Mouse (Mus musculus) lung, postnatal 14 days (tissue): Measurements from ENCODE around the gene Triobp.

ENCODE experiments used
- DNase-seq: peaks from one replicate; pipeline ENCODE4 v3.0.0; 2021

Triobp gene

DNA sequence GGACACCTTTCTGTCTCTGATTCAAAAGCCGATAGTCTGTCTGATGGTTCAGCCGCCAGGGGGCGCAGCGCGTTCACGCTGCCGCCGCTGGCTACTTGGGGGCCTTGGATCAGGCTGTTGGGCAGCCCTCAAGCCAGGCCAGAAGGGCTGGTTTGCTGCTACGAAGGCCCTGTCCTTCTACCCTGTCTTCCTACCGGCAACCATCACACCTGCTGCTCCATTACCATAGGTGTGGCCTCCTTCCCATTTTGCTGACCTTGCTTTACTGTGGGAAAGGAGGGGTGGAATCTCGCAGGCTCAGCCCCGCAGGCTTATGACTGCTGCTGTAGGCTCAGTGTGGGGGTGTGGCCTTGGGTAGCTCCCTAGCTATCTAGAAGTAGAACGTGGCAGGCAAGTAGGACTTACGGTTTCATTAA, 90.4 kb downstream of the Triobp start:
- peak; percentile 85 for DNase-seq

DNA sequence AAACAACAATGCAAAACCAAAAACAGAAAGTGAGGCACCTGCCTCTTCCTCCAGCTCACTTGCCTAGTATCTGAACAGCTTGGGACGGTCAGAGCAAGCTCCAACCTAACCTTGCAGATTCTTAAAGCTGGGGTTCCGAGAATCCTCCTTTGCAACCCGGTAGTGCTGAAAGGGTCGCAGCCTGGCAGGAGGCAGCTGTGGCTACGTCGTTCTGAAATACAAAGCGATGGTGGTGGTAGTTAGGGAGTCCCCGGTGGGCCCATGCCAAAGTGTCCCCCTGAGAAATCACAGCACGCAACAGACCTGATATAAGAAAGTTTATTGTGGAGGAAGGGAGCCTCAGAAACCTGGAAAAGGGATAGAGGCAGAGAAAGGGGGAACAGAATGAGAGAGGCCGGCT, 90.8 kb downstream of the Triobp start:
- DNase-seq: no peak

DNA sequence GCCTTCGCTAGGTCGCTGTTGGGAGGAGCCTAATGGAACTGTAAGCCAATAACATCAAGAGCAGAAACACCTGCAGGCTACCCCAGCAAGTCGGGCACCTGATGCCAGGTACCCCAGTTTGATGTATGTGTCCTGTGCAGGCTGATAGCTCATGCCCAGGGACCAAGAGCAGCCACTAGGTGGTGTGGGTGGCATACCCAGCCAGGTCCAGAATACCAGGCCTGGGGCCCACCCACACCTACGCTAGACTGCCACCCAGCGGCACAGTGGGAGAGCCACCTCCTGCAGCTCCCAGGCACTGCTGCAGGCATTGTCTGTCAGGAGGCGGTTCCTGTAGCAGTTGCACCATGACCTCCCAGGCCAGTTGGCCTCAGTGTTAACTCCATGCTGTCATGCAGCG, 91.3 kb downstream of the Triobp start:
- DNase-seq: peak; percentile 90

DNA sequence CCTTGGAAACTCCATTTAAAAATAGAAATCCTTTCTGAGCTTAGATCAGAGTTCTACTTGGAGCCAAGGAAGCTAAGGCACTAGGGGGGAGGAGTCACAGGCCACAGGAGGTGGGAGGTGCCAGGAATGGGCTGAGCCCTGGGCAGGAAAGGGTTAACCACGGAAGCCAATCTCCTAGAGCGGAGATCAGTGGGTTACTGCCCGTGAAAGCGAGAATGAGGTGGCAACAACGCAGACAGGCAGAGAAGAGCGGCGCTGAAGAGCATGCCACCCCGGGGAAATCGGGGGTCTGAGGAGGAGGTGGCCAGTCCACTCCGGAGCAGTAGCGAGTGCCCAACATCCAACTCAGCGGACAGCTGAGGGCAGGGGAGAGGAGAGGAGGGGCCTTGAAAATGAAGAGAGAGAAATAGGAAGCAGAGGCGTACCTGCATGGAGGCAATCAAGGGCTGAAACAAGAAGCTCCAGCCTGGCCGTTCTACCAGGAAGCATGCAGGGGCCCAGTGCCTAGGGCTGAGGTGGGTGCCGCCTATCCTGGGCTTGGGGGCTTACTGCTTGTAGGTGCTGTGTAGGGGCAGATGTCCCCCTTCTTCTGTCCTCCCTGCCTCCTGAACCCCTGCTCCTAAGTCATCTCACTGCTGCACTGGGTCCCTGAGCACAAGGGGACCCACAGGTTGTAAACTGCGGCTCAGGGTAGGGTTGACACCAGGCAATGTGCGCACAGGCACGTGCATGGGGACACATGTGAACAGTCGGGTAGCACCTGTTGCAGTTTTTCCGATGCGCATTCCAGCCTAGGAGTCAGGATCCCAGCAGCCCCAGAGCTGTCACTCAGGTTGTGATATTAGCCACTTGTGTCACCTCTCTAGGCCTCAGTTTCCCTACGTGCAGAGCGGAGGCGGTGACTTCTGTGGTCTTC, 93.2 kb downstream of the Triobp start:
- no peak for DNase-seq

DNA sequence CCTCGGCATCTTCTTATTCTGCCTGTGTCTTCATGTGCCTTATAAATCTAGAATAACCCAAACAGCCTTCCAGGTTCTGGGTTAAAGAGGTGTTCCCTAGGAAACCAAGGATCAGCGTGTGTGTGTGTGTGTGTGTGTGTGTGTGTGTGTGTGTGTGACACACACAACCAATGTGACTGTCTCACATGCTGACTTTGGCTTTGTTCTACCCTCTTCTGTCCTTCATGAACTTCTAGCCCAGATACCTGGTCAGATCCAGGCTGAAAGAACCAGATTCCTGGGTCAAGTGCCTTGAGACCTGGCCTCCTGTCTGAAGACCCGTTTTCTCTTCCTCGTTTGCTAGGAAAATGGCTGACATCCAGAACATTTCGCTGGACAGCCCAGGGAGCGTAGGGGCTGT, 94.1 kb downstream of the Triobp start, which contains the start of gene Galr3:
TSS of gene Galr3 (plus strand) at position 301 of the 400 bp plus-strand sequence.
- DNase-seq: no peak

DNA sequence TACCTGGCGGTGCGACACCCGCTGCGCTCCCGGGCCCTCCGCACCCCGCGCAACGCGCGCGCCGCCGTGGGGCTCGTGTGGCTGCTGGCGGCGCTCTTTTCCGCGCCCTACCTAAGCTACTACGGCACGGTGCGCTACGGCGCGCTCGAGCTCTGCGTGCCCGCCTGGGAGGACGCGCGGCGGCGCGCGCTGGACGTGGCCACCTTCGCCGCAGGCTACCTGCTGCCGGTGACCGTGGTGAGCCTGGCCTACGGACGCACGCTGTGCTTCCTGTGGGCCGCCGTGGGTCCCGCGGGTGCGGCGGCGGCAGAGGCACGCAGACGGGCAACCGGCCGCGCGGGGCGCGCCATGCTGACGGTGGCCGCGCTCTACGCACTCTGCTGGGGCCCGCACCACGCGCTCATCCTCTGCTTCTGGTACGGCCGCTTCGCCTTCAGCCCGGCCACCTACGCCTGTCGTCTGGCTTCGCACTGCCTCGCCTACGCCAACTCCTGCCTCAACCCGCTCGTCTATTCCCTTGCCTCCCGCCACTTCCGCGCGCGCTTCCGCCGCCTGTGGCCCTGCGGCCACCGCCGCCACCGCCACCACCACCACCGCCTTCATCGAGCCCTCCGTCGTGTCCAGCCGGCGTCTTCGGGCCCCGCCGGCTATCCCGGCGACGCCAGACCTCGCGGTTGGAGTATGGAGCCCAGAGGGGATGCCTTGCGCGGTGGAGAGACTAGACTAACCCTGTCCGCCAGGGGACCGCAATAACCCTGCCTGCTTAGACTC, 95.4 kb downstream of the Triobp start:
- no peak for DNase-seq

- DNase-seq: no peak
Measured at GRCm38 (mm10) chr15:79044837-79045236, 97.3 kb downstream of the Triobp start.

DNA sequence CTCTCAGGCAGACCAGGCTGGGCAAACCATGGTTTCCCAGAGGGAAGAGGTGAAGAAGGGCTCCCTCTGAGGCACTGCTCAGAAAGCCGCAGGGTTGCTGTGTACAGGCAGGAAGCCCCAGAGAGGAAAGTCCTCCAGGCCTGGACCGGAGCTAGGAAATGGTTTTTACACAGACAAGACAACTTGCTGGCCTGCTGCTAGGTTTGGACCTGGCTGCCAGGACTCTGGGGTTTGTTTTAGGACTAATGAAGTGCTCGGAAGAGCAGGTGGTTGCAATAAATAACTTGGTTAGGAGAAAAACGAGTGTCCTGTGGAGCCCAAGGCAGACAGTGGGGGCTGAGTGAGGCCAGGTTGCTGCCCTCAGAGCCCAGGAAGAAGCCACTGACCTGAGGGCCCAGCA, 100.7 kb downstream of the Triobp start:
- DNase-seq: no peak

DNA sequence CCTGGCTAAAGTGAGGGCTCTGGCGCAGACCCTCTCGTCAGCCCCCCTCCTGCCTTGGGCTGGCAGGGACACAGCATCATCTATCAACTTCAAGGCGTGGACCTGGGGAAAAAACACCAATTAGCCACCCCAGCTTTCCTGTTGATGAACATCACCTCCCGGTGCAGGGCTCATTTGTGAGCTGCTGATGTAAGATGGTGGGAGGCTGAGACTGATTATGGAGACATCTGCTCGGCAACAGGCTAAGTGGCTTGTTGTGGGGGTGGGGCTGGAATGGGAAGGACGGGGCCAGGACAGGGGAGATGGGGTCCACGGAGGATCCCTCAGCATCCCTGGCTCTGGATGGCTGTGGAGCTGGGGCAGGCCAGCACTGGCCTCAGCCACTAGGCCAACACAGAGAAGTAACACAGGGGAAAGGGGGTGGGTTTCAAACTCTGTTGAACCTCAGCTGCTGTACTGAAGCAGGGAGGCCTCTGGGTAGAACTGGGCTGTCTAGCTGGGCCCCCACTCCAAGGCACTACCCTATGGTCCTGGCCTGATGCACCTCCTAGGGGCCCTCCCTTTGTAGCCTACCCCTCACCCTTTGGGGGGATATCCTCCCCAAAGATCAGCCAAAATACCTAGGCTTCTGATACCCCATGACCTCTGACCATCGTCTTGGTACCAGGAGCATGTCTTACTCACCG, 102.8 kb downstream of the Triobp start:
- DNase-seq: no peak

GRCm38 (mm10) chr15:79050964-79051363, 103.4 kb downstream of the Triobp start:
- DNase-seq: no peak

- DNase-seq: no peak
Measured at GRCm38 (mm10) chr15:79051461-79052360, 104.2 kb downstream of the Triobp start.

DNA sequence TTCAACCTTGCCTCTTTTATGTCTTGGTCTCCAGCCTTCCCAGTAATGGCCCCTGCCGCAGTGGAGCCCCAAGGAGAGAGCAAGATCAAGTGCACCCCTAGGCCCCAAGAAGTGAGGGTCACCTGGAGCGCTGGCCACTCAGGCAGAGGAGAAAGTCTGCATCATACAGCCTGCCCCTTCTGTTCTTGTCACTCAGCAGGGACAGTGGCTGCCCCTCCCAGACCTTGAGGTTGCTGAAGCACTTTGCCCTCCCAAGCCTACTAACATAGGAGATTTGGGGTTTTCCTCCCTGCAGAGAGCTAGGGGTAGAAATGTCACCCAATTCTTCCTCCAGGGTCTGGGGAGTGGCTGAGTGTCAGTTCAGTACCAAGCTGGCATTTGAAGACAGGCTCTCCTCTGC, 104.8 kb downstream of the Triobp start:
- DNase-seq: no peak
